Mouse (Mus musculus): ENCODE data around the gene Ripk3. TPM values are rescaled to one million over a fixed set of nuclear protein-coding genes. Genes with fewer than 3 reads are reported as not detected.

Ripk3 gene
- 1.1 and 1.3 TPM in 2 replicates for polyA plus RNA-seq (2012; rRNA removed)

GRCm38 (mm10) chr14:55788256-55789050, at the start of gene Ripk3:
TSS of gene Ripk3 (minus strand) at chr14:55788865.

DNA sequence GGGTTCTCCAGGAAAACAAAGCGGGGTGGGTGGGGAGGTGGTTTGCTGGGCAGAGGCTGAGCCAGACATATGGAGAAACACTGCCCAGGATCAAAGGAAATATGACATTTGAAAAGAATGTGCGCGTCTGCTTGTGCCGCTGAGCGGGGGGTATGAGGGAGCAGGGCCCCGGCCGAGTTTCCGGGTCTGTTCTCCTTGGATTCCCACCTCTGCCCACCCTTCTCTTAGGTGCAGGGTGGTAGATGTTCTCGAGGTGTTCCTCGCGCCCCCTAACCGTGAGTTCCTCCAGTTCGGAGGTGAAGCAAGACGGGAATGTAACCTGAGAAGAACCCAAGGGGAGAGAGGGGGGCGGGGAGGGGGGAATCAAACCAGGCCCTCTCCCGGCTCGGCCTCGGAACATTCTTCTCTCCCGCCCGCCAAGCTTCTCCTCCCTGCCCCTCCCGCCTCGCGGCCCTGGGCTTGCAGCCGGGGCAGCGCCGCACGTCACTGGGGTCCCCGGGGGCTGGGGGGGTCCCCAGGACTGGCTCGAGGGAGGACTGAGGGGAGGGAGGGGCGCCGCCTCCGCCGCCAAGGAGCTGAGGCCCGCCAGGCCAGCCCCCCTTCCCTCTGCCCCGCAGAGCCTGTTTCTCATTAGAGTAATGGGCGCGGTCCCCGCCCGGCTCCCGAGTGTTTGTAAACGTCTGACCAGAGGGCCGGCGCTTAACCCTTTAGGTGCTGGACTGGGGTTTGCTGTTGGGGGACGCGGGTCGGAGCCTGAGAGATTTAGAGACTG, 34.5 kb upstream of the Ripk3 start, which contains the start of gene Nfatc4:
Nfatc4 (plus strand) TSS at position 154 of the 772 bp plus-strand sequence.

DNA sequence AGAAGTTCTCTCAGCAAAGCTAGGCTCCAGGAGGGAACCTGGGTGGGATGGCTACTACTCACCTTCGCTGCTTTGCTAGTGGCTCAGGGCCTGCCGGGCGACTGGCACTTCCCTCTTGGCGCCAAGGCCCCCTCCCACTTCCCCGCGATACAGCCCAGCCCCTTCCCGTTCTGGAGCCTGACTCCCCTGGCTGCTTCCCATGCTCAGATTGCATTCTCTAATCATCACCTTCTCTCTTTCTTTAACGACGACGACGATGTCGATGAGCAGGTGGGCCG, 4.8 kb downstream of the Ripk3 start, which contains the start of gene Adcy4:
Adcy4 (minus strand) TSS at position 138 of the 278 bp plus-strand sequence.

DNA sequence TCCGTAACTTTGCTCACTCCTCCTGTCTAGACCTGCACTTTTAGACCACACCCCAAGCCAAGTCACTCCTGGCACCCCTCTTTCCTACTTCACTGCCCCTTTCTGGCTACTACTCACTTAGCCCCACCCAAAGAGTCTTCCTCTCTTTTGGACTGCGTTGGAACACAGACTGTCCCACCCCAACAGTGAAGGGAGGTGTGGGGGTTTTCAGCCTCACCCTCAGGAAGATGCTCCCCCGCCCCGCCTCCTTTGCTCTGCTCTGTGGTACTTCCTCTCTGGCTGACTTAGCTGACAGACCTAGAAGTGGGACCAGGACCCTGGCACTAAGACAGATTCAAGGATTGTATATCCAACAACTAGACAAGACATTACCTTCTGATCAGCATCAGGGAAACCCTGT, 23.0 kb downstream of the Ripk3 start, which contains the start of gene Ltb4r1:
Ltb4r1 (plus strand) TSS at position 267 of the 400 bp plus-strand sequence.

DNA sequence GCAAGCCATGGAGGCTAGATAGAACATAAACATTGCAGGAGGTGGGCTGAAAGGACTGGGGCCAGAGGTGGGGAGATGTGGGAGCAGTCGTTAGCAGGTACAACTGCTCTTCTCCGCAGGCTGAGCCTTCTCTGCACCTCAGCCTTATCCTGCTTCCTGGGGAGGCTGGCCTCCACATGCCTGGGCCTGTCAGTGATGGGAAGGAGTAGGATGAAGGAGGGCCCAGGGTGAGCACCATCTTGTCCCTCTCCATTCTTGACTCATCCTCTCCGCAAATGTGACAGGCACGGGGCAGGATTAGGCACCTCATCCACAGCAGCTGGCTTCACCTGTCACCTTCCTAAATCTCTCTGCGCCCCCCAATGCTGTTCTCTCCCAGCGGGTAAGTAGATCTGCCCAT, 27.5 kb downstream of the Ripk3 start, which contains the start of gene Ltb4r2:
Ltb4r2 (plus strand) TSS at position 266 of the 400 bp plus-strand sequence.

GRCm38 (mm10) chr14:55758363-55758784, 30.3 kb downstream of the Ripk3 start, which contains the start of gene Cideb:
TSS of gene Cideb (minus strand) at chr14:55758458.

GRCm38 (mm10) chr14:55745180-55745860, 43.3 kb downstream of the Ripk3 start, which contains the start of the genes Dhrs1 and Nop9:
TSS of gene Dhrs1 (minus strand) at chr14:55745690.
TSS of gene Nop9 (plus strand) at chr14:55745693.

Other genes with a start within 250 kb of the Ripk3 start
- 22.0 and 24.8 TPM in 2 replicates for gene Pck2, start 248.6 kb downstream of the Ripk3 start, polyA plus RNA-seq (2012; rRNA removed)
- 98.1 and 109 TPM in 2 replicates for gene Dcaf11, start 228.9 kb downstream of the Ripk3 start, polyA plus RNA-seq (2012; rRNA removed)
- 0.59 TPM in 1 of 2 replicates, not detected in the other for gene A730061H03Rik, start 228.5 kb downstream of the Ripk3 start, polyA plus RNA-seq (2012; rRNA removed)
- gene Fitm1, start 213.2 kb downstream of the Ripk3 start, polyA plus RNA-seq (2012; rRNA removed), result 0.08 and 2.9 TPM in 2 replicates
- gene Psme1, start 210.7 kb downstream of the Ripk3 start, polyA plus RNA-seq (2012; rRNA removed), result 138 and 140 TPM in 2 replicates
- gene Emc9, start 203.6 kb downstream of the Ripk3 start, polyA plus RNA-seq (2012; rRNA removed), result 43.1 and 47.2 TPM in 2 replicates
- 76.9 and 77.8 TPM in 2 replicates for gene Psme2, start 197.8 kb downstream of the Ripk3 start, polyA plus RNA-seq (2012; rRNA removed)
- 21.9 and 24.7 TPM in 2 replicates for gene Rnf31, start 197.2 kb downstream of the Ripk3 start, polyA plus RNA-seq (2012; rRNA removed)
- gene Irf9, start 185.3 kb downstream of the Ripk3 start, polyA plus RNA-seq (2012; rRNA removed), result 24.2 and 30.3 TPM in 2 replicates
- 17.6 and 22.2 TPM in 2 replicates for gene Rec8, start 170.8 kb downstream of the Ripk3 start, polyA plus RNA-seq (2012; rRNA removed)
- gene Ipo4, start 152.9 kb downstream of the Ripk3 start, polyA plus RNA-seq (2012; rRNA removed), result 202 and 205 TPM in 2 replicates
- gene Gm49378, start 151.0 kb downstream of the Ripk3 start, polyA plus RNA-seq (2012; rRNA removed), result 5.1 TPM in 2 replicates
- gene Tm9sf1, start 145.1 kb downstream of the Ripk3 start, polyA plus RNA-seq (2012; rRNA removed), result 35.5 and 36.6 TPM in 2 replicates
- 1.2 and 1.4 TPM in 2 replicates for gene Tssk4, start 138.7 kb downstream of the Ripk3 start, polyA plus RNA-seq (2012; rRNA removed)
- 49.7 and 51.7 TPM in 2 replicates for gene Mdp1, start 128.4 kb downstream of the Ripk3 start, polyA plus RNA-seq (2012; rRNA removed)
- gene Gmpr2, start 116.9 kb downstream of the Ripk3 start, polyA plus RNA-seq (2012; rRNA removed), result 39.3 and 44.8 TPM in 2 replicates
- 467 and 498 TPM in 2 replicates for gene Nedd8, start 116.7 kb downstream of the Ripk3 start, polyA plus RNA-seq (2012; rRNA removed)
- gene Tinf2, start 107.0 kb downstream of the Ripk3 start, polyA plus RNA-seq (2012; rRNA removed), result 19.4 and 19.8 TPM in 2 replicates
- 0.31 and 2.6 TPM in 2 replicates for gene Tgm1, start 74.9 kb downstream of the Ripk3 start, polyA plus RNA-seq (2012; rRNA removed)
- 70.1 and 73.0 TPM in 2 replicates for gene Rabggta, start 66.6 kb downstream of the Ripk3 start, polyA plus RNA-seq (2012; rRNA removed)
- 87.8 and 91.7 TPM in 2 replicates for gene Dhrs1, start 43.2 kb downstream of the Ripk3 start, polyA plus RNA-seq (2012; rRNA removed)
- gene Nop9, start 43.2 kb downstream of the Ripk3 start, polyA plus RNA-seq (2012; rRNA removed), result 18.7 and 19.3 TPM in 2 replicates
- gene Cideb, start 30.4 kb downstream of the Ripk3 start, polyA plus RNA-seq (2012; rRNA removed), result 0.88 and 1.0 TPM in 2 replicates
- gene Ltb4r2, start 27.4 kb downstream of the Ripk3 start, polyA plus RNA-seq (2012; rRNA removed), result 0.35 and 0.48 TPM in 2 replicates
- 0.47 and 0.59 TPM in 2 replicates for gene Ltb4r1, start 22.9 kb downstream of the Ripk3 start, polyA plus RNA-seq (2012; rRNA removed)
- gene Adcy4, start 4.8 kb downstream of the Ripk3 start, polyA plus RNA-seq (2012; rRNA removed), result 2.7 and 3.0 TPM in 2 replicates
- 9.2 and 11.3 TPM in 2 replicates for gene Nfatc4, start 34.3 kb upstream of the Ripk3 start, polyA plus RNA-seq (2012; rRNA removed)
- gene Nynrin, start 65.1 kb upstream of the Ripk3 start, polyA plus RNA-seq (2012; rRNA removed), result 11.6 and 11.8 TPM in 2 replicates
- gene Cbln3, start 95.5 kb upstream of the Ripk3 start, polyA plus RNA-seq (2012; rRNA removed), result 0.59 and 0.63 TPM in 2 replicates
- gene Khnyn, start 96.1 kb upstream of the Ripk3 start, polyA plus RNA-seq (2012; rRNA removed), result 12.2 and 12.4 TPM in 2 replicates
- 137 and 138 TPM in 2 replicates for gene Sdr39u1, start 111.4 kb upstream of the Ripk3 start, polyA plus RNA-seq (2012; rRNA removed)
- 1.0 and 3.2 TPM in 2 replicates for gene Cma1, start 155.8 kb upstream of the Ripk3 start, polyA plus RNA-seq (2012; rRNA removed)
- gene Cma2, start 162.1 kb upstream of the Ripk3 start, polyA plus RNA-seq (2012; rRNA removed), result not detected in 2 replicates
- gene Mcpt1, start 229.1 kb upstream of the Ripk3 start, polyA plus RNA-seq (2012; rRNA removed), result not detected in 2 replicates
- not detected in 2 replicates for gene Mcpt9, start 241.6 kb upstream of the Ripk3 start, polyA plus RNA-seq (2012; rRNA removed)

Measured in central nervous system, embryonic 18 days (tissue).